Mouse (Mus musculus): ENCODE data around the gene Lrrc27. TPM values are rescaled to one million over a fixed set of nuclear protein-coding genes. Genes with fewer than 3 reads are reported as not detected.

Gene Lrrc27
- polyA plus RNA-seq (2012; rRNA removed): 0.48 and 0.58 TPM in 2 replicates

DNA sequence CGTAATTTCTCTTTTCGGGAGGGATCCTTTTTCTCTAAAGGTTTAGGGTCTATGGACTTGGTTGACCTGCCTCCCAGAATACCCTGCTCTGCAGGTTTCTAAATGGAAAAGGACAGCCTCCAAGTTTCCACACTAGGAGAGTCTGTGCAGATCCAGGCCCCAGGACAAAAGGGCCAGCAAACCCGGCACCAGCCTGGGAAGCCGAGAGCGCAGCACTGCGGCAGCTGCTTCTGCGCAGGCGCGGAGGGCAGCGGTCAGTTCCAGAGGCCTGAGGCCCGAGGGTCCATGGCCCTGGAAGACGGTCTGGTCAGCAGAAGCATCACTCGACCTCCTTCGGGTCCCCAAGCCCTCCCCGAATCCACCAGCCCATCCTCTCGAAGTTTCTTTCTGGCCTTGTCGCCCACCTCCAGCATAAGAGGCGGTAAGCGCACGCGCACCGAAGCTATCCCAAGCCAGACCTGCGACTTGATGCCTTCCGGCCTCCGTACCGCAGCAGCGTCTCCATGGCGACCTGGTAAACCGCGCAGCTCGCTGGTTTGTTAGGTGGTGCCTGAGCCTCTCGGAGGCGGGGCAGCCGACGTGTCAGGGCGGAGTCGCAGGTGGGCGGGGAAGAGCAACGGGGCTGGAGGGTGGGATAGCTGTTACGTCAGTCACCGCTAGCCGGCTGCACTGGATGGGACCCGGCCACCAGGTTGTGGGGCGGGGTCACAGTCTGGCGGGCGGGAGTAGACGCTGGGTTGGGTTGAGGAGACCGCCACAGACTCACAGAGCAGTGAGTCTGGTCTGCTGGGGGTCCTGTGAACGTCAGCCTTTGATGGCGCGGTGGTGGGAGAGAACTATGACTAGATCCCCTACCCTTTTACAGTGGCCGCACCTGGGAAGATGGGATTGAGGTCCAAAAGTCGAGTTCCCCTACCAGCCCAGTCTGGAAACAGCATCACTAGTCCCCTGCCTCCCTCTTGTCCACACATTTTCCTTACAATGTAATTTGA lies at the start of gene Lrrc27, which contains the start of gene Stk32c:
TSS of gene Lrrc27 (plus strand) at position 235 of the 992 bp plus-strand sequence.
TSS of gene Stk32c (minus strand) at position 554 of the 992 bp plus-strand sequence.

DNA sequence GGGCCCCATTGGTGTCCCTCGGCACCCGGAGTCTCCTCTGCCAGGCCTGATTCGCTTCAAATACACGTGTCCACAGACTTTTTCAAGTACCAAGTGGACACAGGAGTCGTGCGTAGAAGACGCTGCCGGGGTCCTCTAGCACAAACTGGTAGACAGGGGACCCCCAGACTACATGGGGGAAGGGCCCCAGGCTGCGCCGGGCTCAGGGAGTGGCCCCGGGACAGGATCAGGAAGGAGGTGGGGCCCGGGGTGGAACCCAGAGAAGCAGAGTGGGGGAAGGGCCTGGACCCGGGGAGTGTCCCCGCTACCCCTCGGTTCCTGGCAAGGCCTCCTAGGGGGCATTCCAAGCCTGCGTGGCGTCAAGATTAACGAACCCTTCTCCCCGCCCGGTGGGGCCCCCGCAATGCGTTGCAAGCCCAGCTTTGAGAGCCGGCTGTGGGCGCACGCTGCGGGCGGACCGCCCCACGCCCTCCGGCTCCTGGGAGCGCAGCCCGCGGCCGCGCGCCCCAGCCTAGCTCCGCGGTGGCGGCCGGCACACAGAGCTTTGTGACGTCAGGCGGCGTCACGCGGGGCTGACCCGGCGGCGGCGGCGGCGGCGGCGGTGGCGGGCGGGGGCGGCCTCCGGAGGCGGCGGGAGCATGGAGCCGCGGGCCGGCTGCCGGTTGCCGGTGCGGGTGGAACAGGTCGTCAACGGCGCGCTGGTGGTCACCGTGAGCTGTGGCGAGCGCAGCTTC lies 35.3 kb downstream of the Lrrc27 start, which contains the start of gene Pwwp2b:
TSS of gene Pwwp2b (plus strand) at position 602 of the 734 bp plus-strand sequence.

Other genes with a start within 250 kb of the Lrrc27 start
- 0.05 and 0.20 TPM in 2 replicates for gene Dpysl4, start 127.0 kb upstream of the Lrrc27 start, polyA plus RNA-seq (2012; rRNA removed)
- 0.08 and 0.14 TPM in 2 replicates for gene Stk32c, start 319 bp downstream of the Lrrc27 start, polyA plus RNA-seq (2012; rRNA removed)
- 0.89 and 1.0 TPM in 2 replicates for gene Pwwp2b, start 35.5 kb downstream of the Lrrc27 start, polyA plus RNA-seq (2012; rRNA removed)
- gene Inpp5a, start 176.1 kb downstream of the Lrrc27 start, polyA plus RNA-seq (2012; rRNA removed): 1.7 and 2.5 TPM in 2 replicates